Mouse (Mus musculus): ENCODE measurements around the gene Fam131b. TPM values are rescaled to one million over a fixed set of nuclear protein-coding genes. Genes with fewer than 3 reads are reported as not detected.

The Fam131b gene
- total RNA-seq, 1 experiment from 2014 or later, result not detected

GRCm38 (mm10) chr6:42356913-42357312, 32.5 kb upstream of the Fam131b start:
- no peak for ATAC-seq (replicated peaks; ENCODE audit: low read depth, poor library complexity, severe bottlenecking)

GRCm38 (mm10) chr6:42355794-42356600, 31.6 kb upstream of the Fam131b start:
- ATAC-seq (replicated peaks; ENCODE audit: low read depth, poor library complexity, severe bottlenecking), result no peak

- ATAC-seq (replicated peaks; ENCODE audit: low read depth, poor library complexity, severe bottlenecking), result no peak
Measured at GRCm38 (mm10) chr6:42355366-42355765, 30.9 kb upstream of the Fam131b start.

- ATAC-seq (replicated peaks; ENCODE audit: low read depth, poor library complexity, severe bottlenecking), result peak; percentile 51
Measured at GRCm38 (mm10) chr6:42354076-42355019, 29.9 kb upstream of the Fam131b start.

- peak; percentile 37 for ATAC-seq (replicated peaks; ENCODE audit: low read depth, poor library complexity, severe bottlenecking)
Measured at GRCm38 (mm10) chr6:42353180-42353579, 28.7 kb upstream of the Fam131b start.

- ATAC-seq (replicated peaks; ENCODE audit: low read depth, poor library complexity, severe bottlenecking), result no peak
Measured at GRCm38 (mm10) chr6:42352486-42352846, 28.0 kb upstream of the Fam131b start.

GRCm38 (mm10) chr6:42351776-42352485, 27.5 kb upstream of the Fam131b start:
- no peak for ATAC-seq (replicated peaks; ENCODE audit: low read depth, poor library complexity, severe bottlenecking)

- ATAC-seq (replicated peaks; ENCODE audit: low read depth, poor library complexity, severe bottlenecking), result no peak
Measured at GRCm38 (mm10) chr6:42350968-42351775, 26.7 kb upstream of the Fam131b start.

GRCm38 (mm10) chr6:42350021-42350967, 25.9 kb upstream of the Fam131b start:
- ATAC-seq (replicated peaks; ENCODE audit: low read depth, poor library complexity, severe bottlenecking), result no peak

- peak; percentile 64 for ATAC-seq (replicated peaks; ENCODE audit: low read depth, poor library complexity, severe bottlenecking)
Measured at GRCm38 (mm10) chr6:42349426-42350020, 25.1 kb upstream of the Fam131b start, which contains the start of gene Zyx. Gene Zyx, plus strand, starts transcription at chr6:42349630.

GRCm38 (mm10) chr6:42349006-42349425, 24.6 kb upstream of the Fam131b start:
- ATAC-seq (replicated peaks; ENCODE audit: low read depth, poor library complexity, severe bottlenecking), result peak; percentile 27

GRCm38 (mm10) chr6:42348281-42349005, 24.0 kb upstream of the Fam131b start:
- ATAC-seq (replicated peaks; ENCODE audit: low read depth, poor library complexity, severe bottlenecking), result no peak

- peak; percentile 43 for ATAC-seq (replicated peaks; ENCODE audit: low read depth, poor library complexity, severe bottlenecking)
Measured at GRCm38 (mm10) chr6:42344255-42344654, 19.8 kb upstream of the Fam131b start.

- peak; percentile 87 for ATAC-seq (replicated peaks; ENCODE audit: low read depth, poor library complexity, severe bottlenecking)
Measured at GRCm38 (mm10) chr6:42343361-42344120, 19.1 kb upstream of the Fam131b start.

- ATAC-seq (replicated peaks; ENCODE audit: low read depth, poor library complexity, severe bottlenecking), result no peak
Measured at GRCm38 (mm10) chr6:42342171-42342570, 17.7 kb upstream of the Fam131b start.

- no peak for ATAC-seq (replicated peaks; ENCODE audit: low read depth, poor library complexity, severe bottlenecking)
Measured at GRCm38 (mm10) chr6:42339981-42340380, 15.5 kb upstream of the Fam131b start.

- ATAC-seq (replicated peaks; ENCODE audit: low read depth, poor library complexity, severe bottlenecking), result no peak; the same call in 1 of the 2 replicates
Measured at GRCm38 (mm10) chr6:42339189-42339588, 14.7 kb upstream of the Fam131b start.
